Mouse (Mus musculus): Measurements from ENCODE around the gene Ppp3cb.

The Ppp3cb gene

GRCm38 (mm10) chr14:20480195-20480579 lies 66.2 kb downstream of the Ppp3cb start:
- no peak for DNase-seq (ENCODE audit: low spot score in 2 of 2)

- peak; percentile 71 to 76 for DNase-seq (ENCODE audit: low spot score in 2 of 2)
Observed at GRCm38 (mm10) chr14:20479291-20480194, 66.8 kb downstream of the Ppp3cb start, which contains the start of gene Anxa7. Anxa7 (minus strand) TSS chr14:20480133.

GRCm38 (mm10) chr14:20478801-20479200 lies 67.6 kb downstream of the Ppp3cb start:
- DNase-seq (ENCODE audit: low spot score in 2 of 2): no peak

- no peak for DNase-seq (ENCODE audit: low spot score in 2 of 2)
Observed at GRCm38 (mm10) chr14:20478385-20478784, 68.0 kb downstream of the Ppp3cb start.

- DNase-seq (ENCODE audit: low spot score in 2 of 2): no peak
Observed at GRCm38 (mm10) chr14:20477261-20478025, 68.9 kb downstream of the Ppp3cb start.

GRCm38 (mm10) chr14:20460216-20460615 lies 86.2 kb downstream of the Ppp3cb start:
- DNase-seq (ENCODE audit: low spot score in 2 of 2): no peak

GRCm38 (mm10) chr14:20458378-20458777 lies 88.0 kb downstream of the Ppp3cb start:
- no peak for DNase-seq (ENCODE audit: low spot score in 2 of 2)

- DNase-seq (ENCODE audit: low spot score in 2 of 2): no peak
Observed at GRCm38 (mm10) chr14:20452929-20453328, 93.4 kb downstream of the Ppp3cb start.

GRCm38 (mm10) chr14:20451765-20452331 lies 94.5 kb downstream of the Ppp3cb start, which contains the start of gene Cfap70:
Cfap70 (minus strand) TSS chr14:20452226.
- peak; percentile 50 to 69 for DNase-seq (ENCODE audit: low spot score in 2 of 2)

- DNase-seq (ENCODE audit: low spot score in 2 of 2): no peak
Observed at GRCm38 (mm10) chr14:20451302-20451701, 95.1 kb downstream of the Ppp3cb start.
